Mouse (Mus musculus) limb, embryonic 12.5 days (tissue): Measurements from ENCODE around the gene Nr2e1. TPM values are rescaled to one million over a fixed set of nuclear protein-coding genes. Genes with fewer than 3 reads are reported as not detected.
A peak's percentile ranks its signal among the peaks of the same experiment; 100 is the strongest.

Experiments
- ATAC-seq: fragments of 200-750 bp; cut with Nextera tagmentation; 2 replicates; pipeline ENCODE4 v1.8.0; 2017; ENCODE audit warnings: low read depth, moderate TSS enrichment; ENCODE audit not compliant: insufficient number of reproducible peaks, insufficient read depth, low FRiP score, low TSS enrichment
- H3K27ac ChIP-seq: fragments of 300-500 bp; sonication (generic); 2 replicates; pipeline ENCODE4 v1.5.1; 2016; ENCODE audit warnings: mild to moderate bottlenecking, moderate library complexity
- H3K27me3 ChIP-seq: fragments of 300-500 bp; sonication (generic); 2 replicates; pipeline ENCODE4 v1.6.1; 2016; ENCODE audit warnings: mild to moderate bottlenecking, moderate library complexity
- H3K36me3 ChIP-seq: fragments of 300-500 bp; sonication (generic); 2 replicates; pipeline ENCODE4 v1.6.1; 2016; ENCODE audit warnings: mild to moderate bottlenecking, moderate library complexity
- H3K4me1 ChIP-seq: fragments of 300-500 bp; sonication (generic); replicated peaks from 2 replicates; pipeline ENCODE4 v1.6.1; 2016
- H3K4me2 ChIP-seq: fragments of 300-500 bp; sonication (generic); 2 replicates; pipeline ENCODE4 v1.6.1; 2016; ENCODE audit warnings: mild to moderate bottlenecking, moderate library complexity
- H3K4me3 ChIP-seq: fragments of 300-500 bp; sonication (generic); replicated peaks from 2 replicates; pipeline ENCODE4 v1.5.1; 2016; ENCODE audit warnings: mild to moderate bottlenecking
- H3K9ac ChIP-seq: fragments of 300-500 bp; sonication (generic); replicated peaks from 2 replicates; pipeline ENCODE4 v1.6.1; 2016; ENCODE audit warnings: mild to moderate bottlenecking, moderate library complexity
- H3K9me3 ChIP-seq: fragments of 300-500 bp; sonication (generic); 2 replicates; pipeline ENCODE4 v1.6.1; 2016; ENCODE audit warnings: mild to moderate bottlenecking, moderate library complexity
- WGBS: fragments of 180-500 bp; shearing (Covaris S2); methylation state at CpG from one replicate; pipeline ENCODE4 v1.1.7; 2016; 5-methylcytosine and 5-hydroxymethylcytosine counted together
- polyA plus RNA-seq: library from polyadenylated mRNA; unstranded; fragments of >200 nt; fragmentation: Nextera tagmentation; extraction: Ambion mirVana; gene quantifications from 2 replicates; pipeline ENCODE4 v1.2.1, GENCODE M21; 2016

Gene Nr2e1
- polyA plus RNA-seq, 1 experiment from 2014 or later = not detected

- Histone ChIP-seq H3K9ac (no peak overlapping the region), H3K4me3 (no peak overlapping the region), H3K4me2 (no peak overlapping the region), H3K4me1 (no peaks in the 10 kb centered on the region), H3K27ac (no peak overlapping the region), H3K27me3 (no peaks in the 10 kb centered on the region), H3K9me3 (no peaks in the 10 kb centered on the region), H3K36me3 (peaks cover 71% of the 10 kb centered on the region)
- WGBS = 92% methylated on average over 11 of the region's 11 CpGs
- ATAC-seq = no peak
These were observed 49.5 kb downstream of the Nr2e1 start for GRCm38 (mm10) chr10:42533836-42534453.

GRCm38 (mm10) chr10:42525682-42526081 lies 57.8 kb downstream of the Nr2e1 start:
- 90% methylated on average over 3 of the region's 3 CpGs for WGBS
- Histone ChIP-seq H3K36me3 (peaks cover 52% of the 10 kb centered on the region), H3K27me3 (no peaks in the 10 kb centered on the region)

GRCm38 (mm10) chr10:42523556-42524162 lies 59.8 kb downstream of the Nr2e1 start:
- Histone ChIP-seq H3K27me3 (no peaks in the 10 kb centered on the region), H3K27ac (peak overlapping the region; percentile 31; the same call in 1 of the 2 replicates), H3K36me3 (peaks cover 34% of the 10 kb centered on the region), H3K4me1 (peaks cover 26% of the 10 kb centered on the region), H3K4me3 (no peak overlapping the region), H3K9ac (no peak overlapping the region), H3K9me3 (no peaks in the 10 kb centered on the region), H3K4me2 (no peak overlapping the region)
- peak; percentile 56; the same call in 1 of the 2 replicates for ATAC-seq
- WGBS = 58% methylated on average over 11 of the region's 11 CpGs

More at GRCm38 (mm10) chr10:42525682-42526081, 57.8 kb downstream of the Nr2e1 start:
- no peak for ATAC-seq
- no peak overlapping the region for H3K4me2 ChIP-seq
- no peak overlapping the region for H3K9ac ChIP-seq
- H3K27ac ChIP-seq = no peak overlapping the region
- peaks cover 26% of the 10 kb centered on the region for H3K4me1 ChIP-seq
- H3K4me3 ChIP-seq = no peak overlapping the region
- no peaks in the 10 kb centered on the region for H3K9me3 ChIP-seq

DNA sequence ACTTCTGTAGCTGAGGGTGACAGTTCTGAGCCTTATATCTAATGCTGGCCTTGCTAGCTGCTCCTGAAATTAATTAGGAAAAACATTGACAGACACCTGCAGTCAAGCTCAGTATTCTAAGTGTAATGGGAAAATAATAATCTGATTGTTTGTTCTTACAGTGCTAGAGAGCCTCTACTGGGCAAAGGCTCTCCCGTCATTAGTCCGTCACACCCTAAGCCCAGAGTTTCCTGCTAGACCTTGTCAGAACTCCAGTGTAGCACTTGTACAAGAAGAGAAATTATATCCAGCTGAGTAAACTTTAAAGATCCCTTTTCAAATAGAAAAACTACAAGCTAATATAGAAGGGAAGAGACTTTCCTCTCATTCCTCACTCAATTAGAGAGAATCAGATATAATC lies 60.5 kb downstream of the Nr2e1 start:
- 56% methylated on average over 2 of the region's 2 CpGs for WGBS
- no peak overlapping the region for H3K4me2 ChIP-seq
- no peak overlapping the region for H3K9ac ChIP-seq
- H3K9me3 ChIP-seq = no peaks in the 10 kb centered on the region
- H3K36me3 ChIP-seq = peaks cover 26% of the 10 kb centered on the region
- no peak overlapping the region for H3K4me3 ChIP-seq
- H3K4me1 ChIP-seq = peaks cover 26% of the 10 kb centered on the region
- no peak for ATAC-seq
- H3K27ac ChIP-seq = no peak overlapping the region
- no peaks in the 10 kb centered on the region for H3K27me3 ChIP-seq

DNA sequence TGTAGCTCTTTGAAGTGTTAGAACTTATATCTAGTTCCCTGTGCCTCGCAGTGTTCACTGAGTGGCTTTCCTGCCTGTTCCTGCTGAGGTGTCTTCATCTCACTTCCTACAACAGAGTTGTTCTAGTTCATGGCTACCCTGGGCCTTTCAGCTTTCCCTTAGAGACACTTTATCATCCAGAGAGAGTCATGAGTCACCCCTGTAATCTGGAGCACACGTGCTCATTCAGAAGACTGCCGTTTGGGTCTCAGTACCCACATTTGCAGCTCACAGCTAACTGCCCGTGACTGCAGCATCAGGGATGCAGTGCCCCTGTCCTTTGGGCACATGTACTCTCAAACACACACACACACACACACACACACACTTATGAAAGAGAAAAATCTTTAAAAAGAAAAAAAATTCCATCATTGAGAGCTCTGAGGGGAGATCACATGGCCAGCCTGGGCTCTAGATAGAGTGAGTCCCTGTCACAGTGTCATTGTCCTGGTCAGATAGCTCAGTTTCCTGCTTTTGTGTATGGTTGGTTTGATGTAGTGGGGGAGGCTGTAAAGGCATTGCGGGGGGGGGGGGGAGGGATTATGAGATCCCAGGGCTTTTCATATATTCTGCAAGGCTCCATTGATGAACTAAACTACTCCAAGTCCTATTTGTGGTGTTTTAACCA lies 62.0 kb downstream of the Nr2e1 start:
- WGBS = 73% methylated on average over 5 of the region's 5 CpGs

DNA sequence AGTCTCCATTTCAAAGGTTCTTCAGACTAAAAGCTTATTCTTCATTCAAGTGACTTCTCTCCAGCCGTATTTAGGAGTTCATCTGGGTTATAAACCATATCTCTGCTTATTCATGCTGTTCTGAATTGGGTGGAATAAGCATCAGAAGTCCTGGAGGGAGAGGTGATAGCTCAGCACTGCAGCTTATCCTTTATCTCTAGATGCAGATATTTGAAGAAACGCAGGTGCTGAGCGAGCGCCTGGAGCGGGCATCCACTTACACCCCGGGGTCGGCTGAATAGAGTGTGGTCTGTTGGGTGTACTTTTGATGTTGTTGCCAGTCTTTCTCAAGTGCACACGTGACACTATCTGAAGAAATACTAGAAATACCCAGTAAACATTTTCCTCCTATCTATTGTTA lies 65.1 kb downstream of the Nr2e1 start:
- Histone ChIP-seq H3K4me1 (peaks cover 9% of the 10 kb centered on the region), H3K4me2 (no peak overlapping the region), H3K9ac (no peak overlapping the region), H3K36me3 (no peaks in the 10 kb centered on the region), H3K27me3 (no peaks in the 10 kb centered on the region), H3K4me3 (no peak overlapping the region), H3K27ac (no peak overlapping the region), H3K9me3 (no peaks in the 10 kb centered on the region)
- ATAC-seq = no peak
- 86% methylated on average over 8 of the region's 8 CpGs for WGBS

More for the DNA sequence above, 62.0 kb downstream of the Nr2e1 start:
- Histone ChIP-seq H3K36me3 (peaks cover 13% of the 10 kb centered on the region), H3K9ac (no peak overlapping the region), H3K4me1 (peaks cover 26% of the 10 kb centered on the region), H3K27me3 (no peaks in the 10 kb centered on the region), H3K9me3 (no peaks in the 10 kb centered on the region), H3K27ac (no peak overlapping the region), H3K4me3 (no peak overlapping the region), H3K4me2 (no peak overlapping the region)
- ATAC-seq = no peak

- no peak overlapping the region for H3K27ac ChIP-seq
- H3K4me1 ChIP-seq = no peaks in the 10 kb centered on the region
- no peak overlapping the region for H3K4me3 ChIP-seq
- H3K9ac ChIP-seq = no peak overlapping the region
- peaks cover 11% of the 10 kb centered on the region; the same call in 1 of the 2 replicates for H3K36me3 ChIP-seq
- H3K4me2 ChIP-seq = no peak overlapping the region
- no peak for ATAC-seq
- H3K27me3 ChIP-seq = no peaks in the 10 kb centered on the region
- no peaks in the 10 kb centered on the region for H3K9me3 ChIP-seq
These were observed 69.3 kb downstream of the Nr2e1 start for GRCm38 (mm10) chr10:42514125-42514524.

Other genes with a start within 250 kb of the Nr2e1 start
- 5.3 and 5.4 TPM in 2 replicates for gene Afg1l, start 105.1 kb downstream of the Nr2e1 start, polyA plus RNA-seq
- gene Snx3, start 81.6 kb downstream of the Nr2e1 start, polyA plus RNA-seq = 243 and 244 TPM in 2 replicates
- 9.0 and 9.1 TPM in 2 replicates for gene Ostm1, start 190 bp upstream of the Nr2e1 start, polyA plus RNA-seq
- 28.6 and 33.5 TPM in 2 replicates for gene Sec63, start 177.9 kb upstream of the Nr2e1 start, polyA plus RNA-seq